Mouse (Mus musculus) adipocyte (in vitro differentiated cells): ENCODE measurements around the gene Ice2.

ENCODE experiments used
- DNase-seq: peaks from one replicate; pipeline ENCODE4 v3.0.0-alpha.2; 2016; ENCODE audit warnings: low spot score

The Ice2 gene

DNA sequence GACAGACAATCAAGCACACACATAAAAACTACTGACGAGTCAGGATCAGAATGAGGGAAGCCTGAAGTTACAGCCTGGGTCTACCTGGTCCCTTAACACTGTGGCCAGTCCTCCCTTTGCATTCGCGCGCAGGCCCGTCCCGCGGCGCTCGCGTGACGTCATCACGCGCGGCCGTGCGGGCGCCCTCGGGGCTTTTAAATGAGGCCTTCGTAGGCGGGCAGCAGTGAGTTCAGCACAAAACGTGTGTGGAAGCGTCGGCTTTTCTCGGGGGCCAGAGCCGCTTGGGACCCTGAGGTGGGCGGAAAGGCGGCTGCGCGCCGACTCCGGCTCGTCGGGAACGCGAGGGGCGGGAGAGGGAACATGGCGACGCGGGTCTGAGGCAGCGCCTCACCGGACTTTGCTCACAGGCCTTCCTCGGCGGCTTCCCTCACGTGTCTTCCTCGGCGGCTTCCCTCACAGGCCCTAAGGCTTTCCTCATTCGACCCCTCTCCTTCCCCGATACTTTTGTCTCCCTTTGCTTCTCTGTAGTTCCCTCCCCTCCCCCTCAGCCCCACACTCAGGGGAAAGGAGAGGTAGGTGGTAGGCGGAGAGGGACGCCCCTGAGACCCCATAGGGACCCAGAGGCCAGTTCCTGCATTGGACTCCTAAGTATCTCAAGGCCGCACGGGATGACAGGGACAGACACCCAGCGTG is at the start of gene Ice2:
Ice2 (plus strand) TSS at position 147 of the 693 bp plus-strand sequence.
- DNase-seq: peak; percentile 76

- no peak for DNase-seq
These were observed 48.2 kb upstream of the Ice2 start for GRCm38 (mm10) chr9:69349537-69349936.

GRCm38 (mm10) chr9:69354228-69354627 is 43.5 kb upstream of the Ice2 start:
- DNase-seq: no peak

- peak; percentile 63 for DNase-seq
These were observed 39.9 kb upstream of the Ice2 start for GRCm38 (mm10) chr9:69357834-69358233.

DNA sequence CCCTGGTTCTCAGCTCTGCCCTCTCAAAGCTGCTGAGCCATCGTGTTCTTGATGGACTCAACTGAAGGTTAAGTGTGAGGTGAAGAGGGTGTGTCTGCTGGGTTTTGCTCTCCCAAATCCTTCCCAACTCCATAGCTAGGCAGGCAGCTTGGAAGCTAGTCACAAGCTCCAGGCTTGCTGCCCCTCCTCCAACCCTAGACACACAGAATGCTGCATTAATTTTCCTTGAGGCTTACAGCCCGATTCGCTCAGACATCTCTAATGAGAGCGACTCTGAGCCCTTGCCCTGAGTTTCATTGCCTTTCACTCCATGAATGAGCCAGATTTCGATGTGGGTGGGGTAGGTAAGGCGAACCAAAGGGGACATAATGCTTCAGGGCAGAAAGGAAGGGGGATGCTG is 38.9 kb upstream of the Ice2 start:
- DNase-seq: no peak

- DNase-seq: no peak
These were observed 35.7 kb upstream of the Ice2 start for GRCm38 (mm10) chr9:69361951-69362445.

GRCm38 (mm10) chr9:69362766-69363165 is 34.9 kb upstream of the Ice2 start:
- no peak for DNase-seq

- no peak for DNase-seq
These were observed 33.6 kb upstream of the Ice2 start for GRCm38 (mm10) chr9:69364117-69364516.

DNA sequence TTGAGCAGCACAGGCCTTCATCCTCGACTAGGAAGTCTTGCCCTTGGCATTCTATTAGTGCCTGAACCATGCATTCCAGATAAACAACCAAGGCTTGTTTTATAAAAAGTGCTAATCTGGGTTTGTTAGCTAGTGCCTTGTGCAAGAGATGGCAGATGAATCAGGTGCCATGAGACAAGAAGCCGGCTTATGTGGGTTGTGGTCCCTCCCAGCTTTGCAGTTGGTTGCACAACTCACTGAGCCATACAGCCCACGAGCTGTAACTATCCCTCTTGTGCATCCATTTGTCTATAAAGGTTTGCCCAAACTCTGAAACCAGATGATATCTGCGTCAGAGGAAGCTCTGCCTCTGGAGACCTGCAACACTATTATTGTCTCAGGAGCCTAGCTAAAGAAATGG is 30.7 kb upstream of the Ice2 start:
- DNase-seq: no peak

DNA sequence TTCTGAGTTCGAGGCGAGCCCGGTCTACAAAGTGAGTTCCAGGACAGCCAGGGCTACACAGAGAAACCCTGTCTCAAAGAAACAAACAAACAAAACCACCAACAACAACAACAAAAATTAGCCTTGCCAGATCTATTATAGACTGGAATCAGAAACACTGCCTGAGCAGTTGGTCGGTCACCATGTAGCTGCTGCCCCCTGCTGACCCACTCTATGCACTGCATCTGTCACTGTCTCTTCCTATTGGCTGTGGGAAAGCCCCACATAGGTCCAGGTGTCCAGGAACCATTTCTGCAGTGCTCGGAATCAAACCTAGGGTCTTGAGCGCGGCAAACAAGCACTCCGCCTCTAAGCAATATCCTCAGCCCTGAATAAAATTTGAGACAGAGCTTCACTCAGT is 29.6 kb upstream of the Ice2 start:
- DNase-seq: peak; percentile 66

DNA sequence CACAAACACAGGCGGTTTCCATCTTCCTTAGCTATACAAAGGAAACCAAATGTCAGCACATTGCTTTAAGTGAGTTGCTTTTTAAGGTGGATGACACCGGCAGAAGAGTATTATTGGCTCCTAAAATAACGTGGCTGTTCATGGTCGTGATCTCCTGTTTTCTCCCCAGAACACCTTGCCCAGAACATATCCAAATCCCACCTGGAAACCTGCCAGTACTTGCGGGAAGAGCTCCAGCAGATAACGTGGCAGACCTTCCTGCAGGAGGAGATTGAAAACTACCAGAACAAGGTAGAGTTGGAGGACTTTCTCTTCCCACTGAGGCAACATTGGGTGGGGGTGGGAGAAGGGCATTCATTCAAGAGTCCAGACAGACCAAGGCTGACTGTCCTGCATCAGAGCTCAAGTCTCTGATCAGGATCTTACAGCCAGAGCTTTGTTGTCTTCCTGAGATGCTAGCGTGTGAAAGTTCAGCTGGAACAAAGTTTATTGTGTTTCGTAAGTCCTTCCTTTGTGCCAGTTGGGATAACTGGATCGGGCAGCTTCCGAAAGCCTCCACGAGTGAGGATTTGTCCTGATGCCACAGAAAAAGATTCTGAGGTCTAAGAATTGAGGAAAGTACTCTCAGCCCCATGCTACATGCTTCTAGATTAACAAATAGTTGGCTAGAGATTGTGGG is 26.5 kb upstream of the Ice2 start:
- peak; percentile 82 for DNase-seq

DNA sequence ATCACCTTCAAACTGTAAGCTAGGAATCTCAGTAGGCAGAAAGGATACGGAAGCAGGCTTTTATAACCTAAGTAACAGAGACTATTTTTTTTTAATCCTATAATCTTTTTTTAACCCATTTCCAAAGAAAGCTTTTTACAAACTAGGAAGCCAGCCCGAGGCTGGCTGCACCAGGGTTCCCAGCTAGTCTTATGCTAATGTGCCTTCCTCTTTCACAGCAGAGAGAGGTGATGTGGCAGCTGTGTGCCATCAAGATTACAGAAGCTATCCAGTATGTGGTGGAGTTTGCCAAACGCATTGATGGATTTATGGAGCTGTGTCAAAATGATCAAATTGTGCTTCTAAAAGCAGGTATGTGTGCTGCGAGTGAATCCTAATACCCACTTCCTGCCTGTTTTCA is 24.8 kb upstream of the Ice2 start:
- no peak for DNase-seq

- DNase-seq: no peak
These were observed 20.6 kb upstream of the Ice2 start for GRCm38 (mm10) chr9:69376982-69377653.

DNA sequence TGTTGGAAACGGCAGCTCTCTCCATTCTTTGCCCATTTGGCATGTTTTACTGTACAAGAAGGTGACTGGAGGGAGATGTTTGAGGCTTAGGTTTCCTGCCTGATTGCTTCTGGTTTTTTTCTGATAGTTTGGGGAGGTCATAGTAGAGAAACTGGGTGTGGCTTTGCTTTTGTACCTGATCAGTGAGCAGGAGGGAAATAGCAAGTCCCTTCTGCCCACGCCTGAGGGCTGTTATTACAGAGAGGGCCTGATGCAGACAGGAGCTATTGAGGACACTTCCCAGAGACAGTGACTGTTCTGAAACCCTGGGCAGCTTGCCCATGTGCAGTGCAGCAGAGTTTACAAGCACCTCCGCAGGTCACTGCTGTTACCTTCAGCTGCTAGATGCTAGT is 20.1 kb upstream of the Ice2 start:
- no peak for DNase-seq

DNA sequence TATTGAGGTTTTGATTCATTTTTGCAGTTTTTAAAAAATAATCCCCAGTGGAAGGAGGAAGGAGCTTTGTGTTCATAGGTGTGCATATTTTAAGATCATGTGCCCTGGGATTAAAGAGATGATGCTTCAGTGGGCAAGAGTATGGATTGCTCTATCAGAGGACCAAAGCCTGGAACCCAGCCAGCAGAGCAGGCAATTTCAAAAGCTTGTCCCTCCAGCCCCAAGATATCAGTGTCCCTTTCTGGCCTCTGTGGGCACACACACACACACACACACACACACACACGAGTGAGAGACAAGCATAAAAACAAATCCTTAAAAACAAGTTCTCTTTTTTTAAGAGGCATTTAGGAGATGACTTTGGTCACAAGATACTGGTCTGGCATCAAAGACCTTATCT is 17.2 kb upstream of the Ice2 start:
- no peak for DNase-seq

DNA sequence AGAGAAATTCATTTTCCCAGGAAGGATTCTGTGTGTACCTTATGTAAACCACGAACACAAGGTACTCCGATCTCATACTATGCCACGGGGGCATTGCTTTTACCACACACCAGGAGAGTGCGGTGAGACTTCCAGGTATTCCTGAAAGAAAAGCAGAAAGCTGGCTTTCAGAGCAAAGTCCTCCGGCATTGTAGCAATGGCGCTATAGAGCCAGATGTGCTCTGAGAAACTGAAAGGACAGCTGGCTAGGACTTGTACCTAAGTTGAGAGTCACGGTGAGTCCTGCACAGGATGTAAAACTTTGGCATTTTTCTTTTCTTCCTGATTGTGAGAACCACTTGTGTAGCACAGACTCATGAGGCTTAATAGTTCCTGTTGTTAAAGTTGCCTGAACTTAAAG is 16.0 kb upstream of the Ice2 start:
- no peak for DNase-seq

- DNase-seq: no peak
These were observed 13.2 kb upstream of the Ice2 start for GRCm38 (mm10) chr9:69384475-69384874.

DNA sequence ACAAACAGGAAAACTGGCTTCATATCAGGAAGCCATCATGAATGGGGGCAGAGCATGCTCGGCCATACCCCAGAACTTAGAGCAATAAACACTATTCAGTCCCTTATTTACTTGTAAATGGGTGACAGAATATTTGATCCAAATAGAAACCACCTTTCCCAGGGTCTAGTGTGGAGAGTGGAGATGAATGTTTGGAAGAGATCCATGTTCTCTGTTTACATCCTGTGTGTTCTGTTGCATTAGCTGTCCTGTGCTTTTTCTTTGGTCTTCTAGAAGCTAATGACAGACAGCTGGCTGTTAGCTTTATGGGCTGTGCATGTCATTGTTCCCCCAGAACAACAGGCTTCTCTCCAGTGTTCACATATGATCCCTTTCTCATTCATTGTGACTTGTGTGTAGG is 12.8 kb upstream of the Ice2 start:
- no peak for DNase-seq

GRCm38 (mm10) chr9:69387296-69387695 is 10.4 kb upstream of the Ice2 start:
- DNase-seq: no peak

- no peak for DNase-seq
These were observed 7.1 kb upstream of the Ice2 start for GRCm38 (mm10) chr9:69390631-69391030.

DNA sequence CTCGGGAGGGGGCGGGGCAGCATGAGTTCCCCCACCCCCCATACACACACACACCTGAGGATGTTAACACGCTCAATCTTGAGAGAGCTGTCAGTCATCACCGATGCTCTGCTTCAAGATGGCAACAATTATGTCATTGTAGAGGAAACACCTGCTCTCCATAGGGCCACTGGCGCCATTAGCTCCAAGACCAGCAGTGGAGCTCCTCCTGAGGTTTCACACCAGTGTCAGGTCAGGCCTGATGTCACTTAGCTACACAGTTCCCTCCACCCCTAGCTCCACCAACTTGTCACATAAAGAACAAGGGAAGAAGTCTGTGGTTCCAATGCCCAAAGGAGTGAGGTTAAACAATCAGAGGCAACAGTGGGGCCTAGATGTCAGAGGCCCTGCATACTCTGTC is 3.5 kb upstream of the Ice2 start:
- DNase-seq: no peak

GRCm38 (mm10) chr9:69397432-69397759 is 310 bp upstream of the Ice2 start:
- DNase-seq: no peak

DNA sequence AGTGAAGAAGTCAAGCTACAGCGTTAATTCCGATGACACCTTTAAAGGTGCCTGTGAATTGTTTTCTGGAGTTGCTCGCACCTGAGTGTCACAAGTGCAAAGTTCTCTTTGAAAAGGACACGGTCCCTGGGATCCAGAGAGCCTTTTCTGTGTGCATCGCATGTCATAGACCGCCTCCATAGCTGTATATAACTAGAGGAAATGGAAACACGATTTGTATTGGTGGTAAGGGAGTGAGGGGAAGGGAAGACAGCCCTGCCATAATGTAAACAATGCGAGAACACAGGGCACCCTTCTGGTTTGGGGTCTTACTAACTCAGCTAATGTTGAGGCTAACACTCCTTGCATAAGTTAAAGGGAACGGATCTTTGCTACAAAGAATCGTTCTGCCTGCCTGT is 746 bp downstream of the Ice2 start:
- no peak for DNase-seq
